Mouse (Mus musculus) frontal cortex, postnatal 36 days (tissue): ENCODE data around the gene Olfr304.
"Not testable (repeated sequence)": the region's sequence is repeated elsewhere in the genome, so short reads cannot be mapped to it uniquely, and the experiment has no call there.

Experiments used
- DNase-seq, 2 experiments: peaks; one replicate each; pipeline ENCODE4 v3.0.0; 2022; ENCODE audit warnings: low spot score in 2 of 2

Gene Olfr304

DNA sequence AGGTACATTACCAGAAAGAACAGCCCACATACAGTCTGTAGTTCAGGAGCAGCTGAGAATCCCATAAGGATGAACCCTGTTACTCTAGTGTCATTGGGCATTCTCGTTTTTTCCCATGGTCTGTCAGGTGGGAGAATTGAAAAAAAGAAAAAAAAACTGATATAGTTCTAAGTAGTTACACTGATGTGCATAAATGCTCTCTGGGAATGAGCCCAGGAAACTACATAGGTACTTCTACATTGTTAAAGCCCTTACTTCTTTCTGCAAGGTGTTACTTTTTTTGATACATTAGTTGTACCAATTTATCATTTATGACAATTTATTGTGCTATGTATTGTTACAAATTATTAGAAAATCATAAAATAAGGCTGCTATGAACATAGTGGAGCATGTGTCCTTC is at the start of gene Olfr304:
Gene Olfr304 (minus strand): TSS at position 101 of the 400 bp plus-strand sequence.
- DNase-seq, result no peak

DNA sequence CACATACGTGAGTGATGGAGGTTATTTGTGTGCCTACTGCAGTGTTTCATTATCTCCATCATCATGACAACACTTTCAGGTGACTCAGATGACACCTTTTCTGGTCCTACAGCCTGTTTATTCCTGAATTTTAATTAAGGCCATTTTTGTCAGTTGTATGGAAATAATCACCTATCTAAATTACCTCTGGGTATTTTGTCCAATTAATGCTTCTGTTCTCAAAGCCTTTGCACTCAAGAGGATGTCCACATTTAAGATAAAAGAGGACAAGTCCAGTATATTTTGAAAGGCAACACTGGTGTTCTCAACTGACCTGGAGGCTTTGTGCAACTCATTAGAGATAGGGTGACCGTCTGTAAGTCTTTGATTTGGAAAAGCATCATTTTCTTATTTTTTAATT is 17.1 kb upstream of the Olfr304 start, which contains the start of gene Olfr301:
Gene Olfr301 (plus strand): TSS at position 301 of the 400 bp plus-strand sequence.
- no peak for DNase-seq

DNA sequence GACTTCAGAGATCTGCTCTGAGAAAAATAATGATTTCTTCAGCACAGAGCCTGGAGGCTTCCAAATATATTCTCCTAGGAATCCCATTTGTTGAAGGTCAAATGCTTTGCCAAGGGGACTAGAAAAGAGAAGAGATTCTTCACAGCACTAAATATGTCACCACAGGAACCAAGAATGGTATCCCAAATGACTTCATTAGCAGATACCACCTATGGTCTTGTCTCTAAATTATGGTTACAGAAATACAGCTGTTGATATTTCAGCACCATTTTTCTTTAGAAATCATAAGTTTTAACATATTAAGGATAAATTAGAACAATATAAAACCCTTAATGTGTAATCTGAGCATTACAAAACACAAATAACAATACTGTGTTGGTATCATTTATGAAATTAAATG is 11.2 kb upstream of the Olfr304 start, which contains the start of gene Olfr303:
Gene Olfr303 (minus strand): TSS at position 101 of the 400 bp plus-strand sequence.
- no peak for DNase-seq

DNA sequence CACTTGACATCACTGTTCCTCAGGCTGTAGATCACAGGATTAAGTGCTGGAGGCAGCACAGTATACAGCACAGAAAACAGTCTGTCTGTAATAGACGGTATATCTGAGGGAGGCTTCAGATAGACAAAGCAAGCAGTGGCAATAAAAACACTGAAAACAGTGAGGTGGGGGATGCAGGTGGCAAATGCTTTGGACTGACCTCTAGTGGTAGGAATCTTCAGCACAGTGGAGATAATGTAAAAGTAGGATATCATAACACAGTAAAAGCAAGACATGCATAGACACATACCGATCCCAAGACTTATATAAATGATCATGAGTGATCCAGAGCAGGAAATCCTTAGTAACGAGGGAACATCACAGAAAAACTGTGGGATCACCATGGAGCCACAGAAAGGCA is 689 bp downstream of the Olfr304 start:
- no peak for DNase-seq

DNA sequence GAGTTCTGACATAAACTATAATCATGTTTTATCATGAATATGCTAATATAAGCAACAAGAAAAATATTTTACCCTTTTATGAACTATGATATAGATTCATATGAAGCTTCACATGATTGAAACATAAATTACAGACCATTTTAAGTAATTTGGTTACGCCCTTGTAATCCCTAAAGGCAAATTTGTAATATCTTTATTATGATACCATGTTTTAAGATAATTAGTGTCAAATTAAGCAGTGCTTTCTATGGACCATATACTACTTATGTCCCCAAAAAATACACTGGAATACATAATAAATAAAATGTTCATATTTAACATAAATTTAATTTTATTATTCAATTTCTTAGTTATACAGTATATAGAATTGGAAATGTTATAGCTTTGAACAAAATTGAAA is 19.6 kb downstream of the Olfr304 start, which contains the start of gene Olfr305:
Gene Olfr305 (minus strand): TSS at position 101 of the 400 bp plus-strand sequence.
- DNase-seq, result no peak

DNA sequence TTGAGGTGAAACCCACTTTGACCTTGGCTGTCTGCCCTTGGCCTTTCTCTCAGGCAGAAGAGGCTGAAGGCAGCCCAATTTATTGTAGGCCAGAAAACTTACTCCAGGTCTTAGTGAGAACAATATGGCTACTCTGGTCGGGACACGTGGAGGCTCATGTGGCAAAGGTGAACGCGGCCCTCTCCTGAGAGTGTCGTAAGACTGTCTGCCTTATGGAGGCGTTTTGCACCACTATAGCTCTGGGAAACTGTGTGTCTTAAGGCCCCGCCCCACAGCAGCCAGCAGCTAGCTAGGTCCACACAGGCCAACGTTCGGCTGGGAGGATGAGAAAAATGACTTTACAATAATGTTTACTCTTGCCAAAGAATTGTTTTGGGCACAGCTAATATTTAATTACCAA is 40.2 kb downstream of the Olfr304 start:
- not testable (repeated sequence) for DNase-seq

DNA sequence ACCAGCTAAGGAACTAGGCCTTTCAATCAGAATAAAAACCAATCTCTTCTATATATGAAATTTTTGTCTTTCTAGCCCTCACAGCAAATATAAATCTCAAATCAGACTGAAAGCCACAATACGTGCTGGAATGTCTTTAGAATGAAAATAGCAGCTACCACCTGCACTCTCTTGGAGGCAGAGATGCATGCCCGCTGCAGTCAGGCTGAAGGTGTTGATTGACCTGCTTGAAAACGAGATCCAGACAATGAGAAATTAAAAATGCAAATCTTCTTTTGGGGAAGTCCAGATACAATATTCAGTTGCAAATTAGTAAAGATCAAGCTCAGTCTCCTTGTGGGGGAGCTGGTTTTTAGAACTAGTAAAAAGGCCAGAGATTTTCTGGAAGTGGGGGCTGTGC is 42.2 kb downstream of the Olfr304 start:
- DNase-seq, result no peak

DNA sequence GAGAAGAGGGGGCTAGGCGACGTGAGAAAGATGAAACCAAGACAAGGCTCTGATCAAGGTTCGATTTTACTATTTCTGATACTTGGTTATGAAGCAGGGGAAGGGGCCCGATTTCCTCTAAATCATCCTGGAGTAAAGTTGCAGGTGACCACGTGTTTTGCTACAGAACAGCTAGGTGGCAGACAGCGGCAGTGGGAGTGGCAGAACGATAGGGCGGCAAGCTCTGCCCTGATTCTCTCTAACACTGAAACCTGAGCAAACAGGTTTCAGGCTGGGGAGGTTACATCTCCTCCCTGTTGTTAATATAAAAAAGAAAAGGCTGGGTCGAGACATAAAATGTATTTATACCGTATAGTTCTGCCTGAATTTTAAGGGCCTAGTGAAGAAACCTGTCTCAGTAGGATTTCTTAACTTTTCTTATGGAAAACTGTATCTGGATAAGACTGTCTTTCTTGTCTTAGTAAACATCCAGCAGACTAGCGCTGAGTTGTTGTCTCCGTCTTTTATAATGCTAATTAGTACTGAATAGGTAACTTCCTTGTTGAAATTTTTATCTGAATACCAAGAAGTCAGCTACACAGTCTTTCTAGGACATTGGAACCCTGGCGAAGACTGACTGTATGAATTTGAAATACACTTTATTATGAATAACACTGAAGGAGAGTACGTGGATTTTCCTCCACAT is 43.4 kb downstream of the Olfr304 start:
- DNase-seq, result no peak

DNA sequence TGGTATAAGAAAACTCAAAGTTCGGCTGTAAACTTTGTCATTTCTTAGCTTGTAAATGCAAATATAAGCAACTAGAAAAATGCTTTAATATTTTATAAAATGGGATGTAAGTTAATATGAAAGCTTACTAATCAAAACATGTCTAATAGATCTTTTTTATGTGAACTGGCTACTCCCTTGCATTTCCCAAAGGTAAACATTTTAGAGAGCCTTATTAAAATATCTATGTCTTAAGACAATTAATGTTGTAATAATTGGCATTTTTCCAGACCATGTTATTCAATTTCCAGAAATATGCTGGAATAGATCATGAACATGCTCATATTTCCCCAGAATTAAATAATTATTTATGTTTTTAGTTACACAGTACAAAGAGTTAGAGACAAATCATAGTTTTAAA is 49.0 kb downstream of the Olfr304 start, which contains the start of gene Olfr307:
Gene Olfr307 (minus strand): TSS at position 101 of the 400 bp plus-strand sequence.
- DNase-seq, result no peak
